Mouse (Mus musculus): ENCODE results near the gene Fzd10.

- TF ChIP-seq CTCF (IDR thresholded peaks at IDR 0.05; ENCODE audit: insufficient read depth, low read depth, low read length) (no peak), POLR2A (IDR thresholded peaks at IDR 0.05; ENCODE audit: insufficient read depth, low read depth, low read length) (no peak)
Observed at GRCm38 (mm10) chr5:128599365-128600071, 1.1 kb upstream of the Fzd10 start.
